In genomic region chr1:20429056-20429394, GRCm38 (mm10) we compare ENCODE assay signal across 8 mouse cellular contexts.
"Had no signal": no experiment of that assay in that cellular context is flagged by ENCODE, and none has a peak within 500 bp of the region (broad histone marks: within the 10 kb centered on the region; RNA-seq: fewer than 3 reads in every experiment).

No protein-coding gene starts in this region.

- H3K27me3 ChIP-seq: limb, embryonic 13.5 days had no signal

- H3K4me3 ChIP-seq: limb, embryonic 13.5 days had no signal

- H3K9ac ChIP-seq: limb, embryonic 13.5 days; liver, embryonic 14.5 days had no signal

- H3K27ac ChIP-seq: layer of hippocampus, adult 2 months; limb, embryonic 13.5 days; liver, embryonic 14.5 days had no signal

- H3K9me3 ChIP-seq: limb, embryonic 13.5 days had no signal

- DNase-seq: kidney, adult 18-20 months; kidney, postnatal 10 days; lung, adult 18-20 months; thymus, adult 18-20 months; thymus, postnatal 14 days had no signal

- H3K36me3 ChIP-seq: limb, embryonic 13.5 days had no signal

- H3K4me2 ChIP-seq: limb, embryonic 13.5 days had no signal

- H3K4me1 ChIP-seq: limb, embryonic 13.5 days had no signal
